Mouse (Mus musculus): ENCODE results near the gene Fign. TPM values are rescaled to one million over a fixed set of nuclear protein-coding genes. Genes with fewer than 3 reads are reported as not detected.

Gene Fign
- polyA plus RNA-seq, 1 experiment: 0.20 TPM

GRCm38 (mm10) chr2:64033871-64034270, 64.0 kb downstream of the Fign start:
- no peak for TF ChIP-seq POLR2A (IDR thresholded peaks at IDR 0.05; ENCODE audit: control insufficient read depth, extremely low read depth, insufficient read depth, low read length, poor library complexity)
- no peak for TF ChIP-seq CTCF (IDR thresholded peaks at IDR 0.05; ENCODE audit: borderline replicate concordance, control insufficient read depth, extremely low read depth, insufficient read depth, low read length, poor library complexity)
- Histone ChIP-seq H3K4me1 (replicated peaks; ENCODE audit: control insufficient read depth, insufficient read depth, low read length) (no peaks in the 10 kb centered on the region), H3K36me3 (ENCODE audit: control insufficient read depth, insufficient read depth, low read length) (no peaks in the 10 kb centered on the region), H3K4me3 (ENCODE audit: control insufficient read depth, insufficient read depth, low read length) (no peak overlapping the region), H3K27ac (ENCODE audit: control insufficient read depth, insufficient read depth, low read length) (no peak overlapping the region), H3K27me3 (ENCODE audit: control insufficient read depth, insufficient read depth, low read length) (no peaks in the 10 kb centered on the region)
- WGBS: 89% methylated on average over 3 of the region's 3 CpGs
- no peak for DNase-seq

GRCm38 (mm10) chr2:64025961-64026360, 71.9 kb downstream of the Fign start:
- no peaks in the 10 kb centered on the region for H3K36me3 ChIP-seq (ENCODE audit: control insufficient read depth, insufficient read depth, low read length)

GRCm38 (mm10) chr2:63994304-63995023, 103.4 kb downstream of the Fign start:
- no peaks in the 10 kb centered on the region for H3K4me1 ChIP-seq (replicated peaks; ENCODE audit: control insufficient read depth, insufficient read depth, low read length)
- no peaks in the 10 kb centered on the region for H3K27me3 ChIP-seq (ENCODE audit: control insufficient read depth, insufficient read depth, low read length)
- H3K27ac ChIP-seq (ENCODE audit: control insufficient read depth, insufficient read depth, low read length): no peak overlapping the region
- 78% methylated on average over 7 of the region's 7 CpGs for WGBS
- no peak overlapping the region for H3K4me3 ChIP-seq (ENCODE audit: control insufficient read depth, insufficient read depth, low read length)
- TF ChIP-seq POLR2A (IDR thresholded peaks at IDR 0.05; ENCODE audit: control insufficient read depth, extremely low read depth, insufficient read depth, low read length, poor library complexity) (no peak), CTCF (IDR thresholded peaks at IDR 0.05; ENCODE audit: borderline replicate concordance, control insufficient read depth, extremely low read depth, insufficient read depth, low read length, poor library complexity) (no peak)
- no peaks in the 10 kb centered on the region for H3K36me3 ChIP-seq (ENCODE audit: control insufficient read depth, insufficient read depth, low read length)
- no peak for DNase-seq

More at GRCm38 (mm10) chr2:64025961-64026360, 71.9 kb downstream of the Fign start:
- 88% methylated on average over 4 of the region's 4 CpGs for WGBS
- TF ChIP-seq CTCF (IDR thresholded peaks at IDR 0.05; ENCODE audit: borderline replicate concordance, control insufficient read depth, extremely low read depth, insufficient read depth, low read length, poor library complexity) (no peak), POLR2A (IDR thresholded peaks at IDR 0.05; ENCODE audit: control insufficient read depth, extremely low read depth, insufficient read depth, low read length, poor library complexity) (no peak)
- no peaks in the 10 kb centered on the region for H3K4me1 ChIP-seq (replicated peaks; ENCODE audit: control insufficient read depth, insufficient read depth, low read length)
- no peak for DNase-seq
- no peak overlapping the region for H3K27ac ChIP-seq (ENCODE audit: control insufficient read depth, insufficient read depth, low read length)
- no peaks in the 10 kb centered on the region for H3K27me3 ChIP-seq (ENCODE audit: control insufficient read depth, insufficient read depth, low read length)
- no peak overlapping the region for H3K4me3 ChIP-seq (ENCODE audit: control insufficient read depth, insufficient read depth, low read length)

DNA sequence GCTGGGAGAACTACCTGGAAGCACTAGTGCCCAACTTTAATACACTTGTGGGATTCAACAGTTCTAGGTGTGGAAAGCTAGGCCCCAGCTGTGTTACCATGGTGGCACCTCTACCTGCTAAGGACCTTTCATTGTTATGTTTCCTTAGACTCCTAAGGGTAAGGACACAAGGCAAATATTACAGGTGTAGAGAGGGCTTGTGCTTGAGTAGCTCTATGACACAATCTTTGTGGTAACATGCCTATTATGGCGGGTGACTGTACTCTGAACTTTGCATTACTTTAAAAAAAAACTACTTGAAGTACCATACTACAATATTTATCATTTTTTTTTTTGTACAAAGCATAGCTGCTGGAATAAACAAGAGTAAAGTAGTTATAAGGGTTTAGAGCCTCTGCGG, 112.4 kb downstream of the Fign start:
- no peak overlapping the region for H3K4me3 ChIP-seq (ENCODE audit: control insufficient read depth, insufficient read depth, low read length)
- H3K4me1 ChIP-seq (replicated peaks; ENCODE audit: control insufficient read depth, insufficient read depth, low read length): no peaks in the 10 kb centered on the region
- 91% methylated on average over 2 of the region's 2 CpGs for WGBS

GRCm38 (mm10) chr2:63982351-63982751, 115.5 kb downstream of the Fign start:
- Histone ChIP-seq H3K4me1 (replicated peaks; ENCODE audit: control insufficient read depth, insufficient read depth, low read length) (no peaks in the 10 kb centered on the region), H3K36me3 (ENCODE audit: control insufficient read depth, insufficient read depth, low read length) (no peaks in the 10 kb centered on the region), H3K27ac (ENCODE audit: control insufficient read depth, insufficient read depth, low read length) (no peak overlapping the region), H3K4me3 (ENCODE audit: control insufficient read depth, insufficient read depth, low read length) (no peak overlapping the region), H3K27me3 (ENCODE audit: control insufficient read depth, insufficient read depth, low read length) (no peaks in the 10 kb centered on the region)
- 77% methylated on average over 4 of the region's 4 CpGs for WGBS
- TF ChIP-seq CTCF (IDR thresholded peaks at IDR 0.05; ENCODE audit: borderline replicate concordance, control insufficient read depth, extremely low read depth, insufficient read depth, low read length, poor library complexity): no peak
- TF ChIP-seq POLR2A (IDR thresholded peaks at IDR 0.05; ENCODE audit: control insufficient read depth, extremely low read depth, insufficient read depth, low read length, poor library complexity): no peak
- DNase-seq: no peak

More for the DNA sequence above, 112.4 kb downstream of the Fign start:
- no peak overlapping the region for H3K27ac ChIP-seq (ENCODE audit: control insufficient read depth, insufficient read depth, low read length)
- no peak for DNase-seq
- TF ChIP-seq CTCF (IDR thresholded peaks at IDR 0.05; ENCODE audit: borderline replicate concordance, control insufficient read depth, extremely low read depth, insufficient read depth, low read length, poor library complexity) (no peak), POLR2A (IDR thresholded peaks at IDR 0.05; ENCODE audit: control insufficient read depth, extremely low read depth, insufficient read depth, low read length, poor library complexity) (no peak)
- no peaks in the 10 kb centered on the region for H3K36me3 ChIP-seq (ENCODE audit: control insufficient read depth, insufficient read depth, low read length)
- H3K27me3 ChIP-seq (ENCODE audit: control insufficient read depth, insufficient read depth, low read length): no peaks in the 10 kb centered on the region

- Histone ChIP-seq H3K4me1 (replicated peaks; ENCODE audit: control insufficient read depth, insufficient read depth, low read length) (no peaks in the 10 kb centered on the region), H3K27me3 (ENCODE audit: control insufficient read depth, insufficient read depth, low read length) (no peaks in the 10 kb centered on the region), H3K4me3 (ENCODE audit: control insufficient read depth, insufficient read depth, low read length) (no peak overlapping the region), H3K36me3 (ENCODE audit: control insufficient read depth, insufficient read depth, low read length) (no peaks in the 10 kb centered on the region), H3K27ac (ENCODE audit: control insufficient read depth, insufficient read depth, low read length) (no peak overlapping the region)
- 88% methylated on average over 7 of the region's 7 CpGs for WGBS
- TF ChIP-seq POLR2A (IDR thresholded peaks at IDR 0.05; ENCODE audit: control insufficient read depth, extremely low read depth, insufficient read depth, low read length, poor library complexity) (no peak), CTCF (IDR thresholded peaks at IDR 0.05; ENCODE audit: borderline replicate concordance, control insufficient read depth, extremely low read depth, insufficient read depth, low read length, poor library complexity) (no peak)
- DNase-seq: no peak
These were observed 116.4 kb downstream of the Fign start for GRCm38 (mm10) chr2:63981449-63981848.
